Mouse (Mus musculus) cerebellum, adult (tissue): ENCODE results near the gene Mthfd1l.
"Not testable (repeated sequence)": the region's sequence is repeated elsewhere in the genome, so short reads cannot be mapped to it uniquely, and the experiment has no call there.

Experiments used
- ATAC-seq: cut with Nextera tagmentation; 2 replicates; pipeline ENCODE4 v1.9.2; 2017; ENCODE audit warnings: mild to moderate bottlenecking, moderate library complexity, mixed read lengths; ENCODE audit not compliant: insufficient number of reproducible peaks, low FRiP score, low TSS enrichment

Gene Mthfd1l

GRCm38 (mm10) chr10:4111795-4112139, 138.8 kb downstream of the Mthfd1l start:
- no peak for ATAC-seq

DNA sequence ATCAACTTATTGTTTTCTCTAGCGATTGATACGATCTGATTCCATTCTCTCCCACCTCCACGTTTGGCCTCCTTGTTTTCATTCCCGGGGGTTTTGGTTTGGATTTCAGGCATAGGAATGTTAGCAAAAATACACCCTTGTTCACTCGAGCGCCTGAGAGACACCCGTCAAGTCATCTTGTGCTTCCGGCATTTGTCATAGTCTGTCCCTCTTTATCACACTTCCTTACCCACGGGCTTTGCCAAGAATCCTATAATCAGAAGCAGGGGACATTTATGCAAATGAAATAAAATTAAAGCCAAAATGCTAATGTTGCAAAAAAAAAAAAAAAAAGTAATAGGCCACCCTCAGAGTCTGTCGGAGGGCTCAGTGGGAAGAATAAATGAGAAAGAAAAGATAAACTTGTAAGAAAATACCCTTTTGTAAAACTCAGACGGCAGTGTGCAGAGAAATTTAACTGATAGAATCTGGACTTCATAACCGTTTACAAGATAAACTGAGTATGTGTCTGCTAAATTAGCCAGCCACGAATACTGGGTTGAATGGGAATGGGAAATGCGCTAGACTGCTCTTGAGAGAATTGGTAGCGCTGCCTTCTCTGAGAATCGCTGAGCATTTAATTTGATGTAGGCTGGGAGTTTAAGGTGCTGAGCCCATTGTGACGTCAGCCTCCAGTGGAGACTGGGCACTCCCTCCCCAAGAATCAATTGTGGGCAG, 139.9 kb downstream of the Mthfd1l start:
- no peak for ATAC-seq

- no peak for ATAC-seq
Observed at GRCm38 (mm10) chr10:4113328-4113658, 140.4 kb downstream of the Mthfd1l start.

DNA sequence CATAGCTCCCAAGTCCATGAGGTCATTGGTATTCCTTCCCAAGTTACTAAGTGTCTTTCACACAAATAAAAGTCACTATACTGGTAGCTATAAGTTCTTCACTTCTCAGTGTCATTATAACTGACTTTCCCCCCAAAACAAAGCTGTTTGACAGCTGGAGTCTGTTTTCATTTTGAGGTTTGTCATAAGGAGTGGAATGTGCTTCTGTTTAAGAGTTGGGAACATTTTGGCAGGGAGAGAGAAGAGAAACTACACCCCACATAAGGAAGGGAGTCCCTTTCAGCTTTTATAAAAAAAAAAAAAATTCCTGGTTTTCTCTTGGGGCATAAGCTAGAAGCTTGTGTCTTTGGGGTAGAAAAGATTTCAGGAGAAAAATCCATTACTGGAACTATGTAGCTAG, 143.7 kb downstream of the Mthfd1l start:
- no peak for ATAC-seq

DNA sequence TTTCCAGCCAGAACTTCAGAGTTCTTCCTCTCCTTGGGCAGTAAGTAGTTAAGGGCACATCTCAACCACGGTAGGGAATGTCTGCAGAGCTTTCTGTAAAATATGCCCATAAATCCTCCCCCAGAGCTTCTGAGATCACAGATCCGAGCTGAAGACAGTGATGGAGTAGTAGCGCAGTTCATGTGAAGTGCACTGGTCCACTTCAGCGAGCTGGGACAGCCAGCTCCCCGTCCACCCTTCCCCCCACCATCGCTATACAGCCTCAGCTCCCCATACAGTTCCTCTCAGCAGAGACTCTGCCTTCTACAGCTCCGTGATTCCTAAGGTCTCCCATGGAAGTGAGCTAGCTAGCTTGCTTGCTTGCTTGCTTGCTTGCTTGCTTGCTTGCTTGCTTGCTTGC, 144.2 kb downstream of the Mthfd1l start:
- no peak for ATAC-seq

DNA sequence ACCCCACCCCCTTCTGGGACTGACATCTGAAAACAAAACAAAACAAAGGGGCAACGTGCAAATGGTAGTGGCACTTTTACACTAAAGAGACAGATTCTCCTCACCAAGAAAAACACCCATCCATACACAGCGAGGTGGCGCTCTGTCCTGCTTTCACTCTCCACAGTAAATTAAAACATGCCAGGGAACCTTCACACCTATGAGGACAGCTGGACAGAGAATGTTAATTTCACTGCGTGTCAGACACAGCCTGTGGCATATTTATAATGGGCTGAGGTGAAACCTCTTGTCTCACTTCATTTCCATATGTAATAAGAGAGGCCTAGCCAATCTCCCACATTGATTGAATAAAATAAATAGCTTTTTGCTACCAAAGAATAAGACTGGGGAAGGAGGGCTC, 146.4 kb downstream of the Mthfd1l start:
- ATAC-seq = no peak

DNA sequence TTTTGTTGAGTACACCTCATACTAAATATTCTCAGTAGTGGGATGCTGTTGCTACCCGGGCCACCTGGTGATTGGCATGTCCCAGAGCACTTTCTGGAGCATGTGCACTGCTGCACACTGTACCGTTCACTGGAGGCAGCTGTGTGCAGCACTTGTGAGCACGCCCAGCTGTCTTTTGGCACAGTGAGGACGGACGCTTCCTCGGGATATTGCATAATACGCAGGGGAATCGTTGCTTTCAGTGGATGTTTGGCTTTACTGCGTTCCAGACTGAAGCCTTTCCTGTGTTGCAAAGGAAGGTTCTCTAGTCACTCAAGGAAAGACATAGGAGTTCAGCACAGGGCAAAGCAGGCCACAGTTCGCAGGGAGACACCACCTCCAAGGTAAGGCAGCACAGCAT, 147.8 kb downstream of the Mthfd1l start:
- no peak for ATAC-seq

DNA sequence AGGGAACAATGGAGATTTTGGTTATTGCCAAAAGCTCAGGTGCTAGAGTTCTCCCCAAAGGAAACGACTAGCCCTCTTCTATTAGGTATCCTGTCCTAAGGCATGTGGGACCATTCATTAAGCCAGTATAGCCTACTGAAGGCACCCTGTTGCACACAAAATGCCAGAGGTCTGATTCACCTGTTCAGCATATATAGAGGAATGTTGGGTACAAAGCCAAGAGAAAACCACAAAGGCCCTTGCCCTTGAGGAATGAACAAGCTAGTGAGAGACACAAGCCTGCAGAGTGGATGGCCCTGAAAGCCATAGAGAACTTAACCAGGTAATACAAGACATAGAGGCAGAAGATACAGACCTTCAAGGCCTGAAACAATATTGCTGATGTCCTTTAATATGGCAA, 148.3 kb downstream of the Mthfd1l start:
- ATAC-seq = no peak

- ATAC-seq = not testable (repeated sequence)
Observed at GRCm38 (mm10) chr10:4123280-4123945, 150.5 kb downstream of the Mthfd1l start.

DNA sequence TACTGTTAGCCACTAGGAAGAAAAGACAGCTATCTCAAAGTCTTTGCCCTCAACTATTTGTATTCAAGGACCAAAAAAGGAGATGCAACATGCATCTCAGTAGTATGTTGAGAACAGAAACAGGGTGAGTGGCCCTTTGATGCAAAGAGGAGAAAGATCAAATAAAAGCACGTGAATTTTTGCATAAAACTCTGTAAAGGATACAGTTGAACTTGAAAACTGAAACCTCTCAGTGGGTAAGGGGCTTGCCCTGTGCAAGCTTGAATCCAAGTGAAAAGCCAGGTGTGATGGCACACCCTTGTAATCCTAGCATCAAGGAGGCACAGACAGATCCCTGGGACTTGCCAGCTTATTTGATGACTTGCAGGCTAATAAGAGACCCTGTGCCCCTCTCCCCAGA, 151.2 kb downstream of the Mthfd1l start:
- no peak for ATAC-seq

DNA sequence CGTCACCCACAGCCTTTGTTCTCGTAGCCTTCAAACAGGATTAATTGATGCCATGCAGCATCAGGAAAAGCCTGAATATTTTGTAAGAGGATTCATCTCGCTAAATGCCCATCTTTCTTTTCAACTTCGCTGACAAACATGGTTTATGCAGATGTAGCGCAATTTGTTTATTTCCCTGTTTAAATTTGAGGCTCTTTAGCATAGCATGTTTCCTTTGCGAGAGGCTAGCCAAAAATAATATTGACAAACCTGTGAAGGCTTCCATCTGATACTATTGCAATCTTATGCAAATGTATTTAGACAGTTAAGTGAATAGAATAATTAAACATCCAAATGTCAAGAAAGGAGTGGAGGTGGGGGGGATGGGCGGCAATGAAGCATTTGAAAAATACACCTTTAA, 152.3 kb downstream of the Mthfd1l start:
- no peak for ATAC-seq

DNA sequence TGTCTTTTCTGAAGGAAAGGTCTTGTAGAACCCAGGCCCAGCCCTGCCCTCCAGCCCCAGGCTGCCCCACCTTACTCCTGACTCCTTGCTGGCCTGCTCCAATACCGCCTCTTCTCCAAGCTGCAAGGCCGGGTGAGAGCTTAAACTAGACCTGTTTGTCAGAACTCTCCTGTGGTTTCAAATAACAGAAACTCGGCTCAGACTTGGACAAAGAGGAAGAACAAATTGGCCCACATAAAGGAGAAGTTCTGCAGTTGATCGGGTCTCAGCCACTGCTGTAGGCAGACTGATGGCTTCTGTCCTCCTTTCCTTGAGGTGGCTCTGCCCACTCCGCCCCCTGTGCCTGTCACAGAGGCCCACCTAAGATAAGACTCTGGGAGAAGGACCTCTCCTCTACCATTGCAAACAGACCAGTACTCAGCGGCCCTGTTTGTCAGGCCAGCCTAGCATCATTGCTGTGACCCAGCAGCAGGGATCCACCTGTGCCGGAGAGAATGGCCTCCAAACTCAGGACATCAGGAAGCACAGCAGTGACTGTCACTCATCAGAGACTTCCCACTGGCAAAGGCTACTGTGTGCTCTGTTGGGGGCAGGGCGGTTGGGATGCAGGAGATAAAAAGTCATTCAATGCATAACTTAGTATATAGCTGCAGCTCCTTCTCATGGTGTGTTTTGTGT, 153.6 kb downstream of the Mthfd1l start:
- ATAC-seq = peak; percentile 61; the same call in 1 of the 2 replicates

DNA sequence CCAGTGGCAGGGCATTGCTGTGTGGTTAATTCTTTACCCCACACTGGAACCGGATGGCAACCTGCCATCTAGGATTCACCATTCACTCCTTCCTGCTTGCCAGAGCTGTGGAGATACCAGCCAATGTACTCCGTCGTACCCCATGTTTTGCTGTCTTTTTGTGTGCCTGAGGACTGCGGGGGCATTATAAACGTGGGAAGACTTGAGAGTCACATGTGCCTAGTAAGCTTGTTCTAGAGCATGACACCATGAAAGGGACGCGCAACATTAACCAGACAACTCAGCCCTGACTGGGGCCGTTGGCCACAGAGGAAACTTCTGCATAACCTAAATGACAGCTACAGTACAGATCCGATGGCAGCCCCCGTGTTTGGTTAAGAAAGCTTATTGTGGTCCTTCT, 155.5 kb downstream of the Mthfd1l start:
- no peak for ATAC-seq

DNA sequence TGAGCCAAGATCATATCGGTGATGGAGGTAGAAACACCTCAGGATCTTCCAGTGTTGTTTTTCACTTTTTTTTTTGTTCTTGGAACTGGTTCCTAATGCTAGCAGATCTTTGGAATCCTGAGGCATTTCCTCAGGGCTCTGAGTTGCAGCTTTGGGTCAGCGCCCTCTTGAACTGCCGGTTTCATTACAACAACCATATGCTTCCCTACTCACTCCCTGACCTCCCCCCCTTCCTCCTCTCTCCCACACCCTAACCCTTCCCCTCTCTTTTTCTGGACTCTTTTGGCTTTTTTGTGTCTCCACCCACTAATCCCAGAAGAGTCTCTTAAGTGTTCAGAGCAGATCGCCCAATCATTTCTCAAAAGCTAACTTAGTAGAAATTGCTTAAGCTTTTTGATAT, 156.0 kb downstream of the Mthfd1l start:
- ATAC-seq = no peak

DNA sequence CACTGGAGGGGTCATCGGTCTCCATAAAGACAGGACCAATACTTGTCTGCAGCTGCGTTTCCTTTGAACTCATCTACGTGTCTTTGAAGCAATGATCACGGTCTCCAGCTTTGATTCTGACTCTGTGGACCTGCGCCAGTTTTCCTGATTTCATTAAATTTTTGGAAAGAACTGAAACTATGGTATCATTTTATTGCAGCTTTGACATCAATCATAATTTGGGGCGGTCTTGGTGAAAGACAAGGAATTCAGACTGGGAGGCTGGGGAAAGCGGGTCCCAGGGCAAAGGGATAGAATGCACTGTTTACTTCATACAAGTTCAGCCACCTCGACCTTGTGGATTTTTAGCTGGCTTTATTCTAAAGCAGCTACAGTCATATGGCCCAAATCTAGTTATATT, 156.5 kb downstream of the Mthfd1l start:
- ATAC-seq = no peak

DNA sequence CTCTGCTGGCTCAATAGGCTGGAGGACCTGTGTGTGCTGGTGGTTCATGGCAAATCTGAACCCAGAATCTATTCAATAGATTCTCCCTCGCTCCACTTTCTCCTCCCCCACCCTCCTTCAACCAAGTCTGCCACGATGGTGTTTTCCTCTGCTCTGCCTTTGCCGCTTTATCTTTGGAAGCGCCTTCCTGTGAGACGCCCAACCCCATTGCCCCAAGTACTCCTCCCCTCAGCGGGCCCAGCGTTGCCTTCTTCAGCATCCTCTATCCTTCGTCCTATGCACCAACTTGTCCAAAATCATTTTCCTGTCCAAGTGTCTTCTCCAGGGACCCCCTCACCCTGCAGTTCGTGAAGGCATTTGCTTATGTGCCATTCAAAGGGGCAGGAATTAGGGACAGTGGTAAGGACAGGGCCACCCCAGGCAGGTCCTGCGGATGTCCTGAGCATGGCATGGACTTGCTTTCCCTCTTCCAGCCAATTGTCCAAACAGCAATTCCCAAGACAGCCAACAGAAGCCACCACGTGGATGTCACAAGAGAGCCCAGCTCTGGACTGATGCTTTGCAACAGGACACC, 157.2 kb downstream of the Mthfd1l start:
- ATAC-seq = no peak

DNA sequence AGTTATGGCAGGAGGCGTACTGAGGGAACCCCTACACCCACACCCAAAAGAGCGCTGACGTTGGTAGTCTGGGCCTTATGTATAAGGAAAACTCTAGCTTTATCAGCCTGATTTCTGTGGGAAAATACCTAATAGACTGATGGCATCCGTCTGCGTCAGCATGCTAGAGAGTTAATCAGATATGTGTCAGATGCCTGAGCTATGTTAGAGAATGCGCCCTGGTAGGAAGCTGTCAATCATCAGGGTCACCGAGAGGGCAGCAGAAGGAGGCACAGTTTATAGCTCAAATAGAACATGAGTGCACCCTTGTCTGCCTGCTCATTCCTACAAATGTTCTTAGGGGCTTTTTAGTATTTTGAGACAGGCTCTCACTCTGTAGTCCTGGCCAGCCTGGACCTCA, 159.8 kb downstream of the Mthfd1l start:
- no peak for ATAC-seq

DNA sequence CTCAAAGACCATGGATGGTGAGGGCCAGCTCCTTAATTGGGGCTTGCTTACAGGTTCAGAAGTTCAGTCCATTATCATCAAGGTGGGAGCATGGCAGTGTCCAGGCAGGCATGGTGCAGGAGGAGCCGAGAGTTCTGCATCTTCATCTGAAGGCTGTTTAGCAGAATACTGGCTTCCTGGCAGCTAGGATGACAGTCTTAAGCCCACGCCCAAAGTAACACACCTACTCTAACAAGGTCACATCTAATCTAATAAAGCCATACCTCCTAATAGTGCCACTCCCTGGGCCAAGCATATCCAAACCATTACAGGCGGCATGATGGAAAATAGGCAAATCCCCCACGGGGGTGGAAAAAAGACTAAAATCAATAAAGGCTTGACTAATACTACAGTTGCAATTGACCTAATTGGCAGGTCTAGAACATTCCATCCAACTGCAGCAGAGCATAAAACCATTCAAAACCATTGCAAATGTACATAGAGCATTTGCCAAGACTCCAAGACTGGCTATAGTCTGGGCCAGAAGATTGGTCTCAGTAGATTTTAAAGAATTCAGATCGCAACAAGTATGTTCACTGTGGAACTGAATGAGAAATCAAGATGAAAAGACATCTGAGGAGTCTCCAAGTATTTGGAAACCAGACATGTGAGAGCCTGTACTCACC, 162.3 kb downstream of the Mthfd1l start:
- no peak for ATAC-seq

- no peak for ATAC-seq
Observed at GRCm38 (mm10) chr10:4139531-4139930, 166.6 kb downstream of the Mthfd1l start.

DNA sequence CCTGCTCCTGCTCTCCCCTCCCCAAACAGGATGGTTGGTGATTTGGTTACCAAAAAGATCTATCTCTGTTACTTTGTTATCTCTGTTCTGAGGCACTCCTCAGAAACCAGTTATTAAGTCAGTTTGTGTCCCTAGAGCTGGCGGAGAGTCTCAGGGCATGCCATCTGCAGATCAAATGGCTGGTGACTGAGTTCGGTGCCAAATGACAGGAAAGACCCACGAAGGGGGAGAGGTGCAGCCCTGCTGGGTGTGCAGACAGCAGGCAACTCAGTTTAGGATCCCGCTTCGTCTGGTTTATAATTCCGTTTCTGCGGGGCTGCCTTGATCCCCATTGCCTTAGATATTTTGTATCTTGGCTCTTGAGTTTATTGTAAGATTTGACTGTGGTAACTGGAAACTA, 168.8 kb downstream of the Mthfd1l start:
- ATAC-seq = peak; percentile 81; the same call in 1 of the 2 replicates

GRCm38 (mm10) chr10:4142816-4143215, 169.9 kb downstream of the Mthfd1l start:
- no peak for ATAC-seq
